Mouse (Mus musculus): ENCODE data around the gene Dut. TPM values are rescaled to one million over a fixed set of nuclear protein-coding genes. Genes with fewer than 3 reads are reported as not detected.

Gene Dut
- 19.9 TPM for polyA plus RNA-seq (2014; fragmentation: Illumina TruSeq; extraction: RNeasy Lipid Tissue Mini Kit (QIAGEN cat#74804); ENCODE audit: insufficient read depth, low read depth, low replicate concordance)

GRCm38 (mm10) chr2:125247108-125247961, at the start of gene Dut:
Gene Dut, plus strand, starts transcription at chr2:125247190.

Other genes with a start within 250 kb of the Dut start
- 0.11 TPM for gene Slc24a5, start 179.1 kb upstream of the Dut start, polyA plus RNA-seq (2014; fragmentation: Illumina TruSeq; extraction: RNeasy Lipid Tissue Mini Kit (QIAGEN cat#74804); ENCODE audit: insufficient read depth, low read depth, low replicate concordance)
- 12.7 TPM for gene Myef2, start 123.5 kb upstream of the Dut start, polyA plus RNA-seq (2014; fragmentation: Illumina TruSeq; extraction: RNeasy Lipid Tissue Mini Kit (QIAGEN cat#74804); ENCODE audit: insufficient read depth, low read depth, low replicate concordance)
- not detected for gene Ctxn2, start 110.5 kb upstream of the Dut start, polyA plus RNA-seq (2014; fragmentation: Illumina TruSeq; extraction: RNeasy Lipid Tissue Mini Kit (QIAGEN cat#74804); ENCODE audit: insufficient read depth, low read depth, low replicate concordance)
- gene Slc12a1, start 94.7 kb upstream of the Dut start, polyA plus RNA-seq (2014; fragmentation: Illumina TruSeq; extraction: RNeasy Lipid Tissue Mini Kit (QIAGEN cat#74804); ENCODE audit: insufficient read depth, low read depth, low replicate concordance), result not detected

Data from lung, adult 10 weeks (tissue).